Mouse (Mus musculus) olfactory bulb, adult 2 months (tissue): ENCODE measurements around the gene Rad51b. TPM values are rescaled to one million over a fixed set of nuclear protein-coding genes. Genes with fewer than 3 reads are reported as not detected.
"Not testable (repeated sequence)": the region's sequence is repeated elsewhere in the genome, so short reads cannot be mapped to it uniquely, and the experiment has no call there.

Experiments used
- H3K27ac ChIP-seq: fragments of 200-500 bp; 2 replicates; pipeline ENCODE4 v1.5.1; 2012; ENCODE audit warnings: low read depth, low read length; ENCODE audit not compliant: insufficient read depth
- H3K4me1 ChIP-seq: fragments of 200-500 bp; 2 replicates; pipeline ENCODE4 v1.6.1; 2012; ENCODE audit warnings: low read length; ENCODE audit not compliant: control insufficient read depth, insufficient read depth
- H3K4me3 ChIP-seq: fragments of 200-500 bp; 2 replicates; pipeline ENCODE4 v1.5.1; 2012; ENCODE audit warnings: mild to moderate bottlenecking, low read depth, low read length, moderate library complexity; ENCODE audit not compliant: insufficient read depth
- CTCF ChIP-seq: fragments of 200-500 bp; IDR thresholded peaks from 2 replicates; pipeline ENCODE4 v1.5.1; 2012; ENCODE audit warnings: low read depth, mild to moderate bottlenecking, low read length, moderate library complexity; ENCODE audit not compliant: insufficient read depth
- POLR2A ChIP-seq: fragments of 200-500 bp; IDR thresholded peaks from 2 replicates; pipeline ENCODE4 v1.6.1; 2012; ENCODE audit warnings: mild to moderate bottlenecking, low read depth, low read length, moderate library complexity; ENCODE audit not compliant: insufficient read depth
- WGBS: fragments of 180-500 bp; shearing (Covaris S2); methylation state at CpG from one replicate; pipeline ENCODE4 v1.1.7; 2018; 5-methylcytosine and 5-hydroxymethylcytosine counted together
- polyA plus RNA-seq: library from polyadenylated mRNA; stranded (reverse); fragments of >200 nt; gene quantifications from 2 replicates; pipeline ENCODE4 v1.2.4, GENCODE M21; 2012; ENCODE audit warnings: low replicate concordance; ENCODE audit not compliant: missing spikeins, insufficient read depth, insufficient read length

Gene Rad51b
- polyA plus RNA-seq, 1 experiment: not detected

GRCm38 (mm10) chr12:79296126-79296816 lies 811 bp upstream of the Rad51b start, which contains the start of gene Zfyve26:
Gene Zfyve26 (minus strand): TSS chr12:79296304.
- under 1% methylated on average over 29 of the region's 29 CpGs for whole genome bisulfite sequencing
- H3K4me3 ChIP-seq: peak within 1 kb of the TSS; percentile 93
- TF ChIP-seq POLR2A (peak; percentile 68), CTCF (no peak)
- peaks cover 9% of the 10 kb centered on the region for H3K4me1 ChIP-seq
- H3K27ac ChIP-seq: no peak within 1 kb of the TSS

- Histone ChIP-seq H3K4me1 (peaks cover 9% of the 10 kb centered on the region), H3K4me3 (no peak overlapping the region), H3K27ac (no peak overlapping the region)
- 10% methylated on average over 15 of the region's 15 CpGs for WGBS
- TF ChIP-seq POLR2A (no peak), CTCF (no peak)
Observed at GRCm38 (mm10) chr12:79297884-79298636, 978 bp downstream of the Rad51b start.

GRCm38 (mm10) chr12:79301802-79302201 lies 4.7 kb downstream of the Rad51b start:
- 83% methylated on average over 9 of the region's 9 CpGs for WGBS
- TF ChIP-seq POLR2A: no peak
- no peak for TF ChIP-seq CTCF
- peaks cover 4% of the 10 kb centered on the region; the same call in 1 of the 2 replicates for H3K4me1 ChIP-seq
- no peak overlapping the region for H3K4me3 ChIP-seq
- no peak overlapping the region for H3K27ac ChIP-seq

GRCm38 (mm10) chr12:79305131-79305530 lies 8.0 kb downstream of the Rad51b start:
- TF ChIP-seq CTCF (no peak), POLR2A (no peak)
- H3K27ac ChIP-seq: no peak overlapping the region
- no peak overlapping the region for H3K4me3 ChIP-seq
- no peaks in the 10 kb centered on the region for H3K4me1 ChIP-seq
- 34% methylated on average over 1 of the region's 1 CpGs for WGBS

GRCm38 (mm10) chr12:79306013-79306412 lies 8.9 kb downstream of the Rad51b start:
- H3K4me1 ChIP-seq: no peaks in the 10 kb centered on the region
- 80% methylated on average over 4 of the region's 4 CpGs for WGBS
- TF ChIP-seq CTCF (no peak), POLR2A (no peak)

GRCm38 (mm10) chr12:79313721-79314120 lies 16.6 kb downstream of the Rad51b start:
- Histone ChIP-seq H3K4me1 (no peaks in the 10 kb centered on the region), H3K27ac (no peak overlapping the region), H3K4me3 (no peak overlapping the region)
- WGBS: 87% methylated on average over 4 of the region's 4 CpGs
- no peak for TF ChIP-seq POLR2A
- TF ChIP-seq CTCF: no peak

More at GRCm38 (mm10) chr12:79306013-79306412, 8.9 kb downstream of the Rad51b start:
- Histone ChIP-seq H3K27ac (no peak overlapping the region), H3K4me3 (no peak overlapping the region)

GRCm38 (mm10) chr12:79317339-79317738 lies 20.3 kb downstream of the Rad51b start:
- H3K27ac ChIP-seq: no peak overlapping the region
- no peak overlapping the region for H3K4me3 ChIP-seq
- 56% methylated on average over 5 of the region's 5 CpGs for WGBS
- no peaks in the 10 kb centered on the region for H3K4me1 ChIP-seq
- TF ChIP-seq POLR2A: no peak
- no peak for TF ChIP-seq CTCF

- WGBS: 81% methylated on average over 5 of the region's 5 CpGs
- H3K4me3 ChIP-seq: no peak overlapping the region
- no peak overlapping the region for H3K27ac ChIP-seq
- TF ChIP-seq CTCF (no peak), POLR2A (no peak)
- no peaks in the 10 kb centered on the region for H3K4me1 ChIP-seq
Observed at GRCm38 (mm10) chr12:79320895-79321294, 23.8 kb downstream of the Rad51b start.

GRCm38 (mm10) chr12:79322539-79322938 lies 25.5 kb downstream of the Rad51b start:
- 57% methylated on average over 2 of the region's 2 CpGs for WGBS
- H3K27ac ChIP-seq, H3K4me3 ChIP-seq, H3K4me1 ChIP-seq: not testable (repeated sequence)

GRCm38 (mm10) chr12:79326236-79326635 lies 29.2 kb downstream of the Rad51b start:
- H3K4me3 ChIP-seq: no peak overlapping the region
- no peak for TF ChIP-seq CTCF
- TF ChIP-seq POLR2A: no peak
- WGBS: 54% methylated on average over 2 of the region's 2 CpGs
- no peaks in the 10 kb centered on the region for H3K4me1 ChIP-seq
- H3K27ac ChIP-seq: no peak overlapping the region
